Mouse (Mus musculus): ENCODE data around the gene Noc2l. TPM values are rescaled to one million over a fixed set of nuclear protein-coding genes. Genes with fewer than 3 reads are reported as not detected.

Noc2l gene
- total RNA-seq (2017), result 141 and 157 TPM in 2 replicates

DNA sequence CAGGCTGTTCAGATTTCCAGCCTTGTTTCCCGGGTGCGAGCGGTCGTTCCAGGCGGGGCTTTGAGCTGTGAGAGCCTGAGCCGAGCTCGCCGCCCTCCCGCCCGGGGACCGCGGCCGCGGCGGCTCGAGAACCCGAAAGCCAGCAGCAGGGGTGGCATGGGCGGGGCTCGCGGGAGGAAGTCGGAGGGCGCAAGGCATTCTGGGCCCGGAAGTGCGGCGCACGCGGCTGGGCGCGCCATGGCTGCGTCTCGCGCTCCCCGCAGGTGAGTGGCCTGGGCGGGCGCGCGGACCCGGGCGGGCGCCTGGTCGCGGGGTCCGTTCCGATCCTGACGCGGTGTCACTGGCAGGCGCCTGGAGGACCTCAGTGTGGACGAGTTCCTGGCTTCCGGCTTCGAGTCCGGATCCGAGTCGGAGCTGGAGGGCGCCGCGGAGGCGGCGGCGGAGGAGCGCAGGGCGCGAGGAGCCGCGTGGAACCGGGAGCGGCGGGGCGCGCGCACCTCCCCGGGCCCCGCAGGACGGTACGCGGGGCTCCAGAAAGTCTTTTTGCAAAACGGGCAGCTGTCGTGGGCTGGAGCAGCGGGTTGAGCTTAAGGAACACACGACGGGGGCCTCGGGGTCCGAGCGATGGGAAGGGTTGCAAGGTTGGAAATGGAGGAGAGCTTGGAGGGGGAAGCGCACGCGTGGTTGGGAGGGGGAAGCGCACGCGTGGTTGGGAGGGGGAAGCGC, at the start of gene Noc2l:
TSS of gene Noc2l (plus strand) at position 203 of the 726 bp plus-strand sequence.
- peak; percentile 72 for ATAC-seq (replicated peaks; ENCODE audit: low read depth, poor library complexity, severe bottlenecking)

DNA sequence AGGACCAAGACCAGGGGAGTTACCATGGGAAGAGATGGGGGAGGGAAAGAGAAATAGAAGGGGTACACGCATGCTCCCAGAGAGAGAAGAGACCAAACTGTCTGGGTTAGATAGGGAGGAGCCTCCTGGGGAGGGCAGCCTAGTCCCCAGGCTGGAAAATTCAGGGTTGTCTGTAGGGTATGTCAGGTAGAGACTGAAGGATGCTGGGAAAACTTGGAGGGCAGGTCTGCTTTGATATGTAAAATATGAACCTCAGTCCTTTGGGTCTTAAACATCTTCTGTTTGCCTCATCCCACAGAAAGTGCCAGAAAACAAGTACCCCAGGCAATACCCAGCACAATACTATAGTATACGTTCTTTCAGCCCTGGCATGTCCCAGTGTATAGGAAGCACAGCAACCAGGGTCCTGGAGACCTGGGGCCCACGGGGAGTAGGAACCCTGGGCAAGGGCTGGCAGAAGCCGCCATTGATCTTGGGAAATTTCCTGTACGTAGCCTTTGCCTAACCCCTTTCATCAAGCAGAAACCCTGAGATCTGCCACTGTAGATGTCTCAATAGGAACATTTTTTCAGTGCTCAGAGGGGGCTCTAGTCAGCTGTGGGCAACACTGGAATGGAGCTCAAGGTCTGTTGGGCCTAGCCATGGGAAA, 47.5 kb upstream of the Noc2l start:
- ATAC-seq (replicated peaks; ENCODE audit: low read depth, poor library complexity, severe bottlenecking), result no peak

GRCm38 (mm10) chr4:156188811-156189323, 46.9 kb upstream of the Noc2l start:
- no peak for ATAC-seq (replicated peaks; ENCODE audit: low read depth, poor library complexity, severe bottlenecking)

- ATAC-seq (replicated peaks; ENCODE audit: low read depth, poor library complexity, severe bottlenecking), result no peak
Observed at GRCm38 (mm10) chr4:156192421-156193199, 43.2 kb upstream of the Noc2l start.

GRCm38 (mm10) chr4:156193200-156193590, 42.6 kb upstream of the Noc2l start:
- ATAC-seq (replicated peaks; ENCODE audit: low read depth, poor library complexity, severe bottlenecking), result no peak

DNA sequence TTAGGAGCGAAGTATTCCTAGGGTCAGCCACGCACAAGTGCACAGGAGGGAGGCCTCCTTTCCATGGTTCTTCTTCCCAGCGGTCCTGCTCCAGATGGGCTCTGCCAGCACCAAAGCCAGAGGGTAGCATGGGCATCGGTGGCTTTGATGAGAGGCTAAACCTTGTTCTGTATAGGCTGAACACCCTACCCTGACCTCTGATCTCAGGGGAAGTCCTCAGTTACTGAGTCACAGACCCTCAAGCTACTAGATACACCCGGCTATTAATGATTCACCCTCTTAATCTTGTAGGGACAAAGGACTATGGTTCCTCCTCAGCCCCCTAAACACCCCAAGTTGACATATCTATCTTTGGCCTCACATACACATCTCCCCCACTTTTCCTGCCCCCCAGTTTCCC, 41.9 kb upstream of the Noc2l start:
- no peak for ATAC-seq (replicated peaks; ENCODE audit: low read depth, poor library complexity, severe bottlenecking)

GRCm38 (mm10) chr4:156194346-156194745, 41.5 kb upstream of the Noc2l start:
- ATAC-seq (replicated peaks; ENCODE audit: low read depth, poor library complexity, severe bottlenecking), result no peak

DNA sequence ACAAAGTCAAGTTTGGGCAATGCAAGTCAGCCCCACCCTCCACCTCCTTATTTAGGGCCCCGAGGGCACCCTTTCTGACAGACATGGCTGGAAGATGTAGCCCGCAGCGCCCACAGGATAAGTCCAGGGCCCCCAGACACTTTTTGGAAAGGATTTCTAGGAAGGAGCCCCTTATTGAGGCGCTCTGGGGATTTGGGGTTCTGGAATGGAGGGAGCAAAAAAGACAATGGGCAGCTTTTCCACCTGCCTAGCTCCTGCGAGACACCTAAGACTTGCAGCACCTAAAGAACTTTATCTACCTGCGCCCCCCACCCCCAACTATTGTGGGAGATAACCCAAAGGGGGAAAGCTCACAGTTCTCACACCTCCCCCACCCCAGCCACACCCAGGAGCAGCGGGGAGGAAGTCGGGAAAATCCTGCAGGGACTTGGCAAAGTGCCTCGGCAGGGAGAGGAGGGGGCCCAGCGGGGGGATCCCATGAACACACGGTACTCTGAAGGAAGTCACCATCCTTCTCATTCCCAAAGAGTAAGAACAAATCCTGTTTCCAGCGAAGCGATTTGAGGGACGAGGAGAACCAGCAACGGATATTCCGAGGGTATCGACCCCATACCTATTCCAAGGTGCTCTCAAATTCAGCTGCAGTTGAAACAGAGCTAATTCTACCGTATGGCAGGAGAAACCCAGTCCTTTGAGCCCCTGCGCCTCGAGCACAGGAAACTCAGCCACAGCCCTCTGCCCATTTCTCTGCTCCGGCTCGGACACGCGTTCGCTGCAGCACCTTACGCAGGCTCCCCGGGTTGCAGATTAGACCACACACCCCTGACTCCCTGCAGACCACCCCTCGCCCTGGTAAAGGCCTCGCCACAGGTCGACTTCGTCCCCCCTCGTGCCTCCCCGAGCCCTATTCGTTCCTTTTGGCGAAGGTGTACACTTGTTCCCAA, 39.6 kb upstream of the Noc2l start:
- no peak for ATAC-seq (replicated peaks; ENCODE audit: low read depth, poor library complexity, severe bottlenecking)

DNA sequence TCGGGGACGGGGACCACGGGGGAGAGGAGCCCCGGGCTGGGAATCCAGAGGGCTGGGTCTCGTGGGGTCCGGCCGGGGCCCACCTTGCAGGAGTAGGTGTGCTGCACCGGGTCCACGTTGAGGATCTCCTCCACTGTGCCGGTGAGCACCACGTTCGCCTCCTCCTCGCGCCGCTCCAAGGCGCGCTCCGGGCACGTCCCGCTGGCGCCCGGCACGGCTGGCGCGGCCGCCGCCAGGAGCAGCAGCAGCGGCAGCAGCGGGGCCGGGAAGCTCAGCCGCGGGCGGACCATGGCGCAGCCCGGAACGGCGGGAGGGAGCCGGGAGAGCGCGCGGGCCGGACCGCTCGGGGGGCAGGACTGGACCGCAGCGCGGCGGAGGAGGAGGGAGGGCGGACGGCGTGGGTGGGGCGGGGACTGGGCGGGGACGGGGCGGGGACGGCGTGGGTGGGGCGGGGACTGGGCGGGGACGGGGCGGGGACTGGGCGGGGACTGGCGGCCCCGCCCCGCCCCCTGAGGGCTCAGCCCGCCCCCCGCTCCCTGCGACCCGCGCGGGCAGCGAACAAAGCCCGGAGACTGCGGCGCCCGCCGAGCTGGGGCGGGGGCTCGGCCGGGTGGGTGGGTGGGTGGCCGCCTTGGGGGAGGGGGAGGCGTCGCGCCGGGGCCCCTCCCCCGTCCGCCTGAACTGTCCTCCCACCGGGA, 38.5 kb upstream of the Noc2l start, which contains the start of gene Agrn:
TSS of gene Agrn (minus strand) at position 358 of the 698 bp plus-strand sequence.
- ATAC-seq (replicated peaks; ENCODE audit: low read depth, poor library complexity, severe bottlenecking), result peak; percentile 46

DNA sequence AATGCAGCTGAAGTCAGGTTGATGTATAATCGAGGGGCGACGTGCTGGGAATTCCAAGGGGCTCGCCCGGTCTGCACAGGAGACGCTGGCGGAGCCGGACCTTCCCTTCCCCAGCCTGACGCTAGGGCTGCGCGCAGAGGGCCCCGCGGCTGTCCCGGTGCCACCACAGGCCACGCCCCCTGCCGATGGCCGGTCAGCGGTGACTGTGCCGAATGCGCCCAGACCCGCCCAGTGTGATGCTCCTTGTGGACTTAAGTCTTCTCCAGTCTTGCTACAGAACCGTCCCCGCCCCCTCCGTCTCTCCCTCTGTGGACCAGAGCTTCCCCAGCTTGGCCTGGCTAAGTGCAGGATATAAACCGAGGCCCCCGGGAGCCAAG, 38.0 kb upstream of the Noc2l start:
- ATAC-seq (replicated peaks; ENCODE audit: low read depth, poor library complexity, severe bottlenecking), result peak; percentile 75

GRCm38 (mm10) chr4:156200623-156201475, 35.0 kb upstream of the Noc2l start, which contains the start of gene Isg15:
TSS of gene Isg15 (minus strand) at chr4:156200818.
- 0 out of 2 replicates have a peak, but pooled peaks have one; percentile 7 for ATAC-seq (replicated peaks; ENCODE audit: low read depth, poor library complexity, severe bottlenecking)

GRCm38 (mm10) chr4:156202462-156202893, 33.3 kb upstream of the Noc2l start:
- peak; percentile 30 for ATAC-seq (replicated peaks; ENCODE audit: low read depth, poor library complexity, severe bottlenecking)

GRCm38 (mm10) chr4:156203001-156203412, 32.8 kb upstream of the Noc2l start, which contains the start of gene AW011738:
TSS of gene AW011738 (plus strand) at chr4:156203304.
- peak; percentile 74 for ATAC-seq (replicated peaks; ENCODE audit: low read depth, poor library complexity, severe bottlenecking)

- ATAC-seq (replicated peaks; ENCODE audit: low read depth, poor library complexity, severe bottlenecking), result peak; percentile 23
Observed at GRCm38 (mm10) chr4:156203413-156204131, 32.2 kb upstream of the Noc2l start.

GRCm38 (mm10) chr4:156208872-156209271, 26.9 kb upstream of the Noc2l start:
- no peak for ATAC-seq (replicated peaks; ENCODE audit: low read depth, poor library complexity, severe bottlenecking)

GRCm38 (mm10) chr4:156209963-156210635, 25.7 kb upstream of the Noc2l start:
- ATAC-seq (replicated peaks; ENCODE audit: low read depth, poor library complexity, severe bottlenecking), result peak; percentile 50

DNA sequence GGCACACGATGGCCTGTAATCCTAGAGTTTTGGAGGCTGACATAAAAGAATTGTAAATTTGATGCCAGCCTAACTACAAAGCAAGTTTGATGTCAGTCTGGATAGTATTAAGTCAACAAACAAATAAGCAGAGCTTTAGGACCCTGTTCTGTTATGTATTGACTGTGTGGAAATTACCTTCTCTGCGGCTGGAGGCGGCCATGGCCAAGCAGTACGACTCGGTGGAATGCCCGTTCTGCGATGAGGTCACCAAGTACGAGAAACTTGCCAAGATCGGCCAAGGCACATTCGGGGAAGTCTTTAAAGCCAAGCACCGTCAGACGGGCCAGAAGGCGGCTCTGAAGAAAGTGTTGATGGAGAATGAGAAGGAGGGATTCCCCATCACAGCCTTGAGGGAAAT, 22.7 kb upstream of the Noc2l start:
- ATAC-seq (replicated peaks; ENCODE audit: low read depth, poor library complexity, severe bottlenecking), result no peak
